Mouse (Mus musculus): ENCODE results near the gene Igf1r.

DNA sequence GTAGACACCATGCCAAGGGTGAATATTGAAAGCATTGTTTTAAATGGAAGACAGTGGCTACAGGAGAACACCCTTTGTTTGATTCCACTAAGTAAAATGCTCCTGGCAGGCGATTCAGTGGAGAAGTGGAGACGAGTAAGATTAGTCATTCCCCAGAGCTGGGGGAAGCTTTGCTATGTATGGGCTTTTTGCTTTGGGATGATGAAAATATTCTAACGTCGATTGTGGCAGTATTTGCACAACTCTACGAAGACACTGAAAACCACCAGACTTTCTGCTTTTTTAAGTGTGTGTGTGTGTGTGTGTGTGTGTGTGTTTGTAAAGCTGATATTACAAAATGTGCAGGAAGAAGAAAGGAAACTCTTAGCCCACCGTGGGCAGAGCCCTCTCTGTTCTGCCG is 202.0 kb downstream of the Igf1r start:
- TF ChIP-seq POLR2A (IDR thresholded peaks at IDR 0.05; ENCODE audit: borderline replicate concordance, control insufficient read depth, low read depth, low read length) (no peak), CTCF (IDR thresholded peaks at IDR 0.05; ENCODE audit: control insufficient read depth, insufficient read depth, low read length) (no peak)
